Mouse (Mus musculus) activated CD4-positive, CD25-positive, alpha-beta regulatory T cell, adult 4 months (primary cell): ENCODE results near the gene Ccdc74a. TPM values are rescaled to one million over a fixed set of nuclear protein-coding genes. Genes with fewer than 3 reads are reported as not detected.

Experiments used
- ATAC-seq: one replicate; pipeline ENCODE4 v1.8.0; 2017
- polyA plus RNA-seq, 2 experiments: library from polyadenylated mRNA; unstranded; fragments of 100-300 nt; shearing (Covaris generic); gene quantifications; one replicate each; pipeline ENCODE4 v1.2.1; 2017

Gene Ccdc74a
- polyA plus RNA-seq, 2 experiments from 2014 or later = 0.75 TPM; not detected in 1

DNA sequence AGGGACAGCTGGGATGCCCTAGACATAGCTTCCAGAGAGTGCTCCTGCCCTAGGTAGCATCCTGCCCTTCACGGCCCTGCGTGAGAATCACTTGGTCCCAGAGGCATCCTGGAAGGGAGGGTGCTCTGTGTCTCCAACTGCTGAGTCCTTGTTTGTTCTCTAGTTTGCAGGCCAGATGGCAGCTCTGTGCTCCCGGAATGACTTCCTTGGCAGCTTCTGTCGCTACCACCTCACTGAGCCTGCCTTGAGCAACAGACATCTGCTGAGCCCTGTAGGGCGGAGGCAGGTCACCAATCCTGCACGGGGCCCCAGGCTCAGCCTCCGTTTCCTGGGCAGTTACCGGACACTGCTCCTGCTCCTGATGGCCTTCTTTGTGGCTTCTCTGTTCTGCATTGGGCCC is 4.0 kb upstream of the Ccdc74a start:
- ATAC-seq = no peak

DNA sequence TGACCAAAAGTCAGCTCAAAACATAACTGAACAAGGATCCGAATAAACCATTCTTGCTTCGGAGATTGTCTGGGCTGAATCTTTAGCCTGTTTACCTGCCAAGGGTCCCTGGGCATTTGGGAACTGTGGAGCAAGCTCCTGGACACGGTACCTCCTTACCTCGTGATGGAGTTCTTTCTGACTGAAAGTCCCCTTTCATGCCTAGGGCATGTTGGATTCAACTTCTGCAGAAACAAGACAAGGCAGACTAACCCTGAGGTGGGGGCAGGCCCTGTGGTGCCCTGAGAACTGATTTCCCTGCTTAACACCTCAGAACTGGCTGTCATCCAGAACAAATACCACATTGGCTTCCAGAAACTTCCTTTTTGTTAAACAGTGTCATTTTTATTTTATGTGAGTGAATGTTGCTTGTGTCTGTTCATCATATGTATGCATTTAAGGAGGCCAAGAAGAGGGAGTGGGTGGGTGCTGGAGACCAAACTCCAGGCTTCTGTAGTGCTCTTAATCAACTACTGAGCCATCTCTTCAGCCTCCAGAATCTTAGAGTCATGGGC is 2.8 kb upstream of the Ccdc74a start:
- ATAC-seq = no peak

DNA sequence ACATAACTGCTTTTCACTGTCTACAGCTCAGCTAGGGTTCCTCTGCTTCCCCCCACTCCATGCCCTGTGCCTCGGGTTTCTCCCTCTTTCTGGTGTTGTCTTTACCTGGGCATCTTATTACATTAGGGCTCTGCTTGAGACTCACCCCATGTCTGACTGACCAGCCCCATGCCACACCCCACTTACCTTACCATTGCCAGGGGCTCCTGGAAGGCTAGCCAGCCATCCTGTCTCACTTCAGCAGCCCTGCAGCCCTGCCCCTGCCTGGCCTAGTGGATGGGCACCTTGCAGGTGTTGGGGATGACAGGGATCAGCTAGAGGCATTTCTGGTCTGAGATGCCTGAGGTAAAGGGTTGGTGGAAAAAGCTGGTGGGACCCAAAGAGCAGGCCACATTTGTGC is 886 bp downstream of the Ccdc74a start:
- ATAC-seq = no peak

DNA sequence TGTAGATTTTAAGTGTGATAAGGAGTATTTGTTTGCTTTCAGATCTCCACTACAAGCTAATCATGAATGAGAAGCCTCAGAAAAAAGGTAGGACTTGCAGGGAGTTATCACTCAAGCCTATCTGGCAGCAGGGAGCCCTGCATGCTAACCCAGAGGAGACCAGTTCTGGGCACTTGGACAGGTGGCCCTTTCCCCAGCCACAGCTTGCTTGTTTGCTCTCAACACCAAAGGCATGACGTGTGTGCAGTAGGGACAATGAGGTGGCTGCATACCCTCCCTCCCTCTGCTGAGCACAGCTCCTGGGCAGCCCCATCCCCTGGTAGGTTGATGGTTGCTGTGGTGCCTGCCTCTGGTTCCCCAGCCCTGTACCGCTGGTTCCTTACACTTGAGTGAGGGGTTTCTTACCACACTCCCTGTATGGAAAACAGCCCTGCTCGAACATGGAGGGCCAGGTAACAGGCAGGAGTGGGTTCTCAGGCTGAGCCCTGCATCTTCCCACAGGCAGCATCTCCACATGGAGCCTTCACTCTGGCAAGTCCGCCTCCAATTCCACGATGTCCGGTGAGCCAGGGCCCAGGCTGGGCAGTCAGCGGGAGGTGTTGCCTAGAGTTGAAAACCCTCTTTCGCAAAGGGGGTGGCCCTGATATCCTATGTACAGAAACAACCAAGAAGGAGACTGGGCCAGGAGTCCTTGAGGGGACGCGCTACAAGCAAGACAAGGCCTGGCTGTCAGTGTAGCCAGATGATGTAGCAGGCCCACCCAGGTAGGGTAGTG is 1.5 kb downstream of the Ccdc74a start:
- no peak for ATAC-seq

DNA sequence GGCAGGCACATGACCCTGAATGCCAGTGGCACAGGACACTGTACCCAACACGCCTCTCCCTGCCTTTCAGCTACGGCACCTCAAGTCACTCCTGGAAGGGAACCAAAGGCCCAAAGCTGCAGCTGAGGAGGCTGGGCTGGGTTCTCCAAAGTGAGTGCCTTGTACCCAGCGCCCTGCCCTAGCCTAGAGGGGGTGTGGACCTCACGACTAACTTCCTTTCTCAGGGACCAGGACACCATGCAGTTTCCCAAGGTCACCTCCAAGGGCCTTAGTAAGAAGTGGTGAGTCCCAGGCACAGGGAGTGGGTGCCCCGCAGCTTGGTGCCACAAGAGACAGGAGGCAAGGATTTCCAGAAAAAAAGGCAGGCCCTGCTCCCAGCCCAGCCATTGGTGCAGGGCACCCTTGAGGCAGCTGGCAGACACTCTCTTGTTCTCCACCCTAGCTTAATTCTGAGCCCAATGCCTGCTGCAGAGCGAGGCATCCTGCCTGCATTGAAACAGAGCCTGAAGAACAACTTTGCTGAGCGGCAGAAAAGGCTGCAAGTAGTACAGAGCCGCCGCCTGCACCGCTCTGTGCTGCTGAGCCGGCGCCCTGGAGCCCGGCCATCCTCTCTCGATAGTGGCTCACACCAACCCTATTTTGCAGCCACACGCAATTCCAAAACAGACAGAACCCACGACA is 3.8 kb downstream of the Ccdc74a start:
- no peak for ATAC-seq

DNA sequence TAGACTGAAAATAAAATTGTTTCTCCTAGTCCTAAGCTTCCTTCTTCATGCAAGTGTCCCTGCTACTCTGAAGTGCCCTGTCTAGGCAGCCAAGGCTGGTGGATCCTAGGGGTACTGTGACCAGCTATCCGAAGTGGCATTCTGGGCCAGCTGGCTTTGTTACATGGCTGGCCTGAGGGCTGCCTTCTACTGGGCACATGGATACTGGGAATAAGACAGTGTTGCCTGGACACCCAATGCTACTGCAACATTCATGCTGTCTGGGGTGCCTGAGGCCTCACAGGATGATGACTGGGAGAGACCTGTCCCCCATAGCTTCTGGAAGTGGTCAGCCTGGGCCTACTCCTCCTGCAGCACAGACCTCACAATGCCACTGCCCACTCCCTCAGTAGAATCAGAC is 4.4 kb downstream of the Ccdc74a start:
- no peak for ATAC-seq

DNA sequence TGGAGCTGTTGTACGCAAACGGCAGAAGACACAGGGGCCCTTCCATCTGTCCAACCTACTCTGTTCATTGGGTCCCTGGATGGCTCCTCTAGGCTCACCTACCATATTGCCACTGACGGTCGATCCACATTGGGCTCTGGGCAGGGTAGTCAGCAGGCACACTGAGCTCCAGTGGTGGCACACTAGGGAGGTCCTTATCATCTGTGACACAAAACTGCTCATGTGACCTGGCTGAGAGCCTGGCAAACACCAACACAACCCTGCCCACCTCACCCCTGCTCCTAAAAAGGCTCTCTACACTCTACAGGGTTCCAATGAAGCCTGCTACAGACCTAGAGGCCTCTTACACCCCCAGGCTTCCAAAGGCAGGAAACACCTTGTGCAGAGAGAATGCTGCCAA is 6.3 kb downstream of the Ccdc74a start:
- ATAC-seq = no peak

DNA sequence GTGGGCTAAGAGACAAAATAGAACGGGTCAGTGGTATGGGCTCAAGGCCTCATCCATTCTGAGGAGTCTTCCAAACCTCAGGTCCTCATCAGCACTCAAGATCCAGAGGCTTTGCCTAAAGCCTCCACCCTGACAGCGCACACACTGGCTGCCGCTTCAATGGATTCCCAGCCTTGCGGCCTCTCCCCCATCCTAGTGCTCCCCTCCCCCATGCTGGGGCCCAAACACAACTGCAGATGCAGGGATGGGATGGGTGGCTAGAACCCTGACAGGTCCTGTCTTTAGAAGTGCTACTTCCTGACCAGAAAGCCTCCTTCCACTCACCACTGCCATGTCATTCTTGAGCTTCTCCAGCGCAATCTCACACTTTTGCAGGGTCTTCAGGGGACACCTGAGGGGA is 7.3 kb downstream of the Ccdc74a start:
- ATAC-seq = no peak

DNA sequence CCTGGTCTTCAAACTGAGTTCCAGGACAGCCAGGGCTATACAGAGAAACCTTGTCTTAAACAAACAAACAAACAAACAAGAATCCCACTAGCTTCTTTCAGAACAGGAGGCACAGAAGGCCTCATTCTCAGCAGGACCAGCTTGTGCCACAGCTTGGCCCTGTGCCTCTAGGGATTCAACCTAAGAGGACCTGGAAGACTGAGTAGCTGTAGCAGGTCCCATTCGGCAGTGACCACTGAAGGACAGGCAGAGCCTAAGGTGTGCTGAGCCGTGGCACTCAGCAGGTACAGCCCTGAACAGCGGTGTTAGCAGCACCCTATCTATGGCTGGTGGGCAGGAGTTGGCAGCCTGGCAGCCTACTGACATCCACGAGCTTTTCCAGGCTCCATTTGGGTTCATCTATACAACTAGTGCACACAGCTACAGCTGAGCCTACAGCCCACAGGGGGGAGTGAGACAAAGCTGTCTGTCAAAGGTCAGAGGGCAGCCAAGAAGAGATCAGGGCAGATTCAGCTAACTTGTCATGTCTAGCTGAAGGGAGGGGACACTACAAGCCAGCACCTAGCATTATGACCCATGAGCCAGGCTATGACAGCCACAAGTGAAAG is 8.0 kb downstream of the Ccdc74a start:
- ATAC-seq = no peak

DNA sequence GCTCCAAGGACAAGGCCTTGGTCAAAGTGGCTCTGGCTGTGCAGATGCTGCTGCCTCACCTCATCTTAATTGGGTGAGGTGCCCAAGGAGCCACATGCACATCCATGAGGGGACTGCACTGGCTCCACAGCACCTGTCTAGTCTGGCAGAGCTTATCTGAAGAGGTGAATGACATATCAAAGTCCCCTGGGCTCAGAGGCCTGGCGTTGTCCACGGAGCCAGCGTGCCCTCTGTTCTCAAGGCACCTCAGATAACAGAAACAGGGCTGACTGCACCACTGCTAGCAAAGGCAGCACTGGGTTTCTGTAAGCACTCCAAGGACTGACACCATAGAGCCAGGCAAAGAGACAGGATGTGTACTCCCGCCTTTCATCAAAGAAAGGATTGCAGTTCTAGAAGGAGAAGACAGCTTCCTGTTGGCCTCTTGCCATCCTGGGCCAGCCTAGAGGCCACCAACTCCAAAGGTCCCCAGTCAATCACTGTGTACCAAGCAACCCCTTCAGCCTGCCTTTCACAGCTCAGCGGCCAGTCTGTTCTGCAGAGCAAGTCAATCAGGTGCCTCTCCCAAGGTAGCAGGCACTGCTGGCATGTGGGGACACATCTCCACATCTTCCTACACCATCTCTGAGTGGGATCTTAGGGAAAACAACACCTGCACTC is 10.1 kb downstream of the Ccdc74a start:
- ATAC-seq = no peak

DNA sequence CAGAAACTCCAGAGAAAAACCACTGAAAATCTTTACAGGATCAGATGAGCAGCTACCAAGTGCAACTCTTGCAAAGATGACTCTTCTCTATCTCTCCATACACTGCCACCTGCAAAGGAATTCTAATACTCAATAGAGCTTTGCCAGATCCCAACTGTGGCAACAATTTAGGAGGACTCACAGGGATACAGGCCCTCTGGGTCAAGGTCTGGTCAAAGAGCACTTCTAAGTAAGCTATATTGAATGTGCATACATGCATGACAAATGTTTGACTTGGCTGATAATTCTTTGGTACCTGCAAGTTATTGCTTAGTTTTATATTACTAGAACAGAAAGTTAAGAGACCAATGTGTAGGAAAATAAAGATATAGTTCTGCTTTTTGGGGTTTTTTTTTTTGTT is 19.3 kb downstream of the Ccdc74a start:
- ATAC-seq = no peak

DNA sequence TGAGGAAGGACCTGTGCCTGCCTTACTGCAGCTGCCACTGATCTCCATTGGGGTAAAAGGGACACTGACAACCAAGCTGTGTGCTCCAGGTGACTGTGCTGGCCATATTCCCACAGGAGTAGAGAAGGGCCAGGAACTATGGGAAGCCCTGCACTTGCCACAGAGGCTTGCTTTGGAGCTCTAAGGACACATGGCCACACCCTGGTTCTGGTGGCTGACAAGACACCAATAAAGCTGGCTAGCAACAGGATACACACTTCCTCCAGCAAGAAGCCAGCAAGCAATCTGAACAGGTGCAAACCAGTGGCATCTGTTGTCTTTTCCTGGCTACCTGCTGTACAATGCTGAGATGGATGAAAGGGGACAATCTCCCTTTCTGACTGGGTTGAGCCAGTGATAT is 23.6 kb downstream of the Ccdc74a start:
- no peak for ATAC-seq

DNA sequence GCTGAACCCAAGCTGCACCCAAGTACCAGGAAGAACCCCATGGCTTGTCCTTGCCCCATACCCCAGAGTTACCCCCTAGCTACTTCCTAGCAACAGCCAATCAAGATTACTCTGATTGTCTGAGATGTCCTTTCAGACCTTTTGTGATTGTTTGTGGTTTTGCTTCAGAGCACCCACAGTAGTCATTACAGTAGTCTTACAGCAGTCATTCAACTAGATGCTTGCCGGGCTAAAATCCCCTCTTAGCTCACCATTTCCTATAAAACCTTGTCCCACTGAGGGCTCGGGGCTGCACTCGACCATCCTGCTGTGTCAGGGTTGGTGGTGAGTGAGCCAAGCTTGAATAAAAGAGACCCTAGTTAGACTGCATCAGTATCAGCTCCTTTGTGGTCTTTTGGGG is 48.6 kb downstream of the Ccdc74a start:
- ATAC-seq = peak; percentile 90

Other genes starting within 250 kb of the Ccdc74a start
- 10 to 100 TPM in 1 of 2 experiments, 1 to 10 TPM in 1; 8.3 to 16.7 TPM for gene Snap29, start 240.5 kb upstream of the Ccdc74a start, polyA plus RNA-seq
- 10 to 100 TPM; 42.5 to 51.8 TPM for gene Pi4ka, start 240.2 kb upstream of the Ccdc74a start, polyA plus RNA-seq
- 10 to 100 TPM; 16.6 to 21.2 TPM for gene Crkl, start 194.5 kb upstream of the Ccdc74a start, polyA plus RNA-seq
- gene Aifm3, start 156.9 kb upstream of the Ccdc74a start, polyA plus RNA-seq = not detected
- 10 to 100 TPM; 41.0 to 47.1 TPM for gene Lztr1, start 137.8 kb upstream of the Ccdc74a start, polyA plus RNA-seq
- 10 to 100 TPM; 67.5 to 70.8 TPM for gene Thap7, start 115.3 kb upstream of the Ccdc74a start, polyA plus RNA-seq
- gene Lrrc74b, start 85.2 kb upstream of the Ccdc74a start, polyA plus RNA-seq = not detected
- not detected for gene P2rx6, start 84.6 kb upstream of the Ccdc74a start, polyA plus RNA-seq
- gene Slc7a4, start 63.3 kb upstream of the Ccdc74a start, polyA plus RNA-seq = under 1 TPM; 0.42 to 0.69 TPM
- gene Smpd4, start 27.1 kb upstream of the Ccdc74a start, polyA plus RNA-seq = 10 to 100 TPM; 10.4 to 18.1 TPM
- gene Med15, start 86.4 kb downstream of the Ccdc74a start, polyA plus RNA-seq = 10 to 100 TPM; 66.5 to 89.2 TPM
- gene Klhl22, start 113.1 kb downstream of the Ccdc74a start, polyA plus RNA-seq = 10 to 100 TPM; 11.8 to 16.3 TPM
- not detected for gene Scarf2, start 150.8 kb downstream of the Ccdc74a start, polyA plus RNA-seq
- not detected for gene B830017H08Rik, start 186.7 kb downstream of the Ccdc74a start, polyA plus RNA-seq
- gene Car15, start 191.9 kb downstream of the Ccdc74a start, polyA plus RNA-seq = 1 to 10 TPM; 2.7 to 3.3 TPM
- under 1 TPM in 1 of 2 experiments, not detected in 1; 0.15 TPM for gene Gm20518, start 245.2 kb downstream of the Ccdc74a start, polyA plus RNA-seq
- gene Tssk1, start 247.8 kb downstream of the Ccdc74a start, polyA plus RNA-seq = not detected